Mouse (Mus musculus): ENCODE results near the gene Serpina16. TPM values are rescaled to one million over a fixed set of nuclear protein-coding genes. Genes with fewer than 3 reads are reported as not detected.

Gene Serpina16
- total and polyA plus RNA-seq, 2 experiments from 2014 or later: not detected

DNA sequence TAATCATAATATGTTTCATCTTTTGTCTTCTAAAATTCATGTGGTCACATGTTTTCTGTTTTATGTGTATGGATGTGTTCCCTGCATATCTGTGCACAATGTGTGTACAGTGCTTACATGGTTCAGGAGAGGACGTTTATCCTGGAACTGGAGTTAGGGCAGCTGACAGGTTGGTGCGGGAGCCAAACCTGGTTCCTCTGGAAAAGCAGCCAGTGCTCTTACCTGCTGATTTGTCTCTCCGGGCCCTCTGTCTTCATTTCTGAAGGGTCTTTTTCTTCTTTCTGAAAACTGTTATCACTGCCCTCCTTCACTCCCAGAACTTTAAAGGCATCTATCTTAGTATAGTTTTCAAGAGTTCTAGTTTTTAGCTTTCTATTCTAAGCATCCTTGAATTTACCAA lies 32.1 kb downstream of the Serpina16 start:
- no peak overlapping the region for H3K9ac ChIP-seq (replicated peaks; ENCODE audit: low read length, poor library complexity, severe bottlenecking)
- no peak for TF ChIP-seq CTCF (IDR thresholded peaks at IDR 0.05)
- ATAC-seq (ENCODE audit: low FRiP score) (no peak), DNase-seq (ENCODE audit: low spot score) (no peak)
- H3K27me3 ChIP-seq (ENCODE audit: insufficient read depth, low read length): no peaks in the 10 kb centered on the region
- no peaks in the 10 kb centered on the region for H3K4me1 ChIP-seq (ENCODE audit: insufficient read depth, low read length)
- no peak overlapping the region for H3K27ac ChIP-seq (ENCODE audit: low read depth, low read length)
- H3K9me3 ChIP-seq (ENCODE audit: low read length): no peaks in the 10 kb centered on the region
- H3K36me3 ChIP-seq (ENCODE audit: insufficient read depth, low read length): no peaks in the 10 kb centered on the region
- no peak overlapping the region for H3K4me3 ChIP-seq (ENCODE audit: low read depth, low read length)
- no peak overlapping the region for H3K4me2 ChIP-seq (ENCODE audit: low read depth, low read length, poor library complexity, severe bottlenecking)
- WGBS: 83% methylated on average over 3 of the region's 3 CpGs

GRCm38 (mm10) chr12:103643336-103643735 lies 32.6 kb downstream of the Serpina16 start:
- ATAC-seq (ENCODE audit: low FRiP score): peak; percentile 72; the same call in 1 of the 2 replicates

DNA sequence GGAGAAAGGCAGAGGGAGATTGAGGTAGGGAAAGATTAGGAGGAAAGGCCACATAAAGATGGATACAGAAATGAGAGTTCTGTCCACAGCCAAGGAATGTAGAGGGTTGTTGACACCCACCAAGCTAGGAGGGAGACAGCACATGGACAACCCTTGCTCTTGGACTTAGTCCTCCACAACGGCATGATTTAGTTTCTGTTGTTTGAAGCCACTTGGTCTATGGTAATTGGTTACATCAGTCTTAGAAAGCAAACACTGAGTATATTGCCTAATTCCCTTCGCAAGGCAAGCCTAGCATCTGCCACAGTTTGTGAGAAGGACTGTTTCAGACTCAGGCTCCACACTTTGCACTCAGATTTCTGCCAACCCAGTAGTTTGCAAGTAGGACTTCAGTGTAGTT lies 40.1 kb downstream of the Serpina16 start:
- Histone ChIP-seq H3K4me2 (ENCODE audit: low read depth, low read length, poor library complexity, severe bottlenecking) (no peak overlapping the region), H3K4me1 (ENCODE audit: insufficient read depth, low read length) (no peaks in the 10 kb centered on the region), H3K36me3 (ENCODE audit: insufficient read depth, low read length) (no peaks in the 10 kb centered on the region), H3K27me3 (ENCODE audit: insufficient read depth, low read length) (no peaks in the 10 kb centered on the region), H3K27ac (ENCODE audit: low read depth, low read length) (no peak overlapping the region), H3K9me3 (ENCODE audit: low read length) (no peaks in the 10 kb centered on the region), H3K4me3 (ENCODE audit: low read depth, low read length) (no peak overlapping the region), H3K9ac (replicated peaks; ENCODE audit: low read length, poor library complexity, severe bottlenecking) (no peak overlapping the region)
- no peak for ATAC-seq (ENCODE audit: low FRiP score)
- DNase-seq (ENCODE audit: low spot score): no peak
- TF ChIP-seq CTCF (IDR thresholded peaks at IDR 0.05): no peak
- WGBS: 85% methylated on average over 2 of the region's 2 CpGs

More at GRCm38 (mm10) chr12:103643336-103643735, 32.6 kb downstream of the Serpina16 start:
- Histone ChIP-seq H3K27ac (ENCODE audit: low read depth, low read length) (no peak overlapping the region), H3K4me2 (ENCODE audit: low read depth, low read length, poor library complexity, severe bottlenecking) (no peak overlapping the region), H3K9me3 (ENCODE audit: low read length) (no peaks in the 10 kb centered on the region), H3K9ac (replicated peaks; ENCODE audit: low read length, poor library complexity, severe bottlenecking) (no peak overlapping the region), H3K4me3 (ENCODE audit: low read depth, low read length) (no peak overlapping the region), H3K27me3 (ENCODE audit: insufficient read depth, low read length) (no peaks in the 10 kb centered on the region), H3K4me1 (ENCODE audit: insufficient read depth, low read length) (no peaks in the 10 kb centered on the region), H3K36me3 (ENCODE audit: insufficient read depth, low read length) (no peaks in the 10 kb centered on the region)
- 0% methylated on average over 2 of the region's 2 CpGs for WGBS
- DNase-seq (ENCODE audit: low spot score): peak; percentile 78
- peak; percentile 98 for TF ChIP-seq CTCF (IDR thresholded peaks at IDR 0.05)

GRCm38 (mm10) chr12:103634430-103634829 lies 41.5 kb downstream of the Serpina16 start:
- H3K27ac ChIP-seq (ENCODE audit: low read depth, low read length): no peak overlapping the region
- DNase-seq (ENCODE audit: low spot score): no peak
- no peaks in the 10 kb centered on the region for H3K9me3 ChIP-seq (ENCODE audit: low read length)
- H3K4me1 ChIP-seq (ENCODE audit: insufficient read depth, low read length): no peaks in the 10 kb centered on the region
- 67% methylated on average over 2 of the region's 2 CpGs for WGBS
- H3K36me3 ChIP-seq (ENCODE audit: insufficient read depth, low read length): no peaks in the 10 kb centered on the region
- no peak overlapping the region for H3K9ac ChIP-seq (replicated peaks; ENCODE audit: low read length, poor library complexity, severe bottlenecking)
- no peak for TF ChIP-seq CTCF (IDR thresholded peaks at IDR 0.05)
- no peaks in the 10 kb centered on the region for H3K27me3 ChIP-seq (ENCODE audit: insufficient read depth, low read length)
- no peak for ATAC-seq (ENCODE audit: low FRiP score)
- no peak overlapping the region for H3K4me3 ChIP-seq (ENCODE audit: low read depth, low read length)
- no peak overlapping the region for H3K4me2 ChIP-seq (ENCODE audit: low read depth, low read length, poor library complexity, severe bottlenecking)

DNA sequence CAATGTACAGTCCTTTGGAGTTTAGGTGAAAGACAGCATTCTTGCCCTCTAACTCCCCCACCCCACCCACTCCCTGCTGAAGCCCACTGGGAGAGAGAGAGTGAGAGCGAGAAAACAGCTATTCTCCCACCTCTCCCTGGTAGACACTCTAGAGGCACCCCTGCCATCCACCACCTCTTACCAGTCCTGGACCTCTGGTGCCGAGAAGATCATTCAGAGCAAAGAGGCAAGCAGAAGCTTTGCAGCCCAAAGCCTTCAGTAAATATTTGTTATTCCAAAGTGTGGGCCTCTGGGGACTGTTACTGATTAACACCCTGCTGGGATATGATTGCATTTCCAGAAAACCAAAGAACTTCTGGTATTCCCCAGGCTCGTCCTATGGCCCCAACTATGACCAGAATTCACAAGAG lies 44.7 kb downstream of the Serpina16 start, which contains the start of gene Serpina10:
TSS of gene Serpina10 (minus strand) at position 242 of the 410 bp plus-strand sequence.
- Histone ChIP-seq H3K36me3 (ENCODE audit: insufficient read depth, low read length) (no peaks in the 10 kb centered on the region), H3K4me2 (ENCODE audit: low read depth, low read length, poor library complexity, severe bottlenecking) (no peak within 1 kb of the TSS), H3K9me3 (ENCODE audit: low read length) (no peaks in the 10 kb centered on the region), H3K4me1 (ENCODE audit: insufficient read depth, low read length) (no peaks in the 10 kb centered on the region), H3K27ac (ENCODE audit: low read depth, low read length) (no peak within 1 kb of the TSS), H3K9ac (replicated peaks; ENCODE audit: low read length, poor library complexity, severe bottlenecking) (no peak within 1 kb of the TSS), H3K4me3 (ENCODE audit: low read depth, low read length) (no peak within 1 kb of the TSS), H3K27me3 (ENCODE audit: insufficient read depth, low read length) (no peaks in the 10 kb centered on the region)
- DNase-seq (ENCODE audit: low spot score): no peak
- WGBS: 75% methylated on average over 3 of the region's 3 CpGs
- no peak for TF ChIP-seq CTCF (IDR thresholded peaks at IDR 0.05)
- no peak for ATAC-seq (ENCODE audit: low FRiP score)

Other genes with a start within 250 kb of the Serpina16 start
- gene Ifi27, start 241.9 kb downstream of the Serpina16 start, total RNA-seq (2014; rRNA removed): 16.2 and 24.4 TPM in 2 replicates
- 23.3 and 26.2 TPM in 2 replicates for gene Ifi27, start 241.9 kb downstream of the Serpina16 start, polyA plus RNA-seq (2015; fragmentation: Nextera tagmentation; extraction: Ambion mirVana)
- 1.7 TPM in 2 replicates for gene Ifi27l2a, start 232.5 kb downstream of the Serpina16 start, total RNA-seq (2014; rRNA removed)
- 10.3 and 12.7 TPM in 2 replicates for gene Ifi27l2a, start 232.5 kb downstream of the Serpina16 start, polyA plus RNA-seq (2015; fragmentation: Nextera tagmentation; extraction: Ambion mirVana)
- gene Ifi27l2b, start 218.9 kb downstream of the Serpina16 start, total RNA-seq (2014; rRNA removed): not detected in 2 replicates
- gene Ifi27l2b, start 218.9 kb downstream of the Serpina16 start, polyA plus RNA-seq (2015; fragmentation: Nextera tagmentation; extraction: Ambion mirVana): not detected in 2 replicates
- 8.4 and 12.6 TPM in 2 replicates for gene Ppp4r4, start 143.9 kb downstream of the Serpina16 start, total RNA-seq (2014; rRNA removed)
- 3.2 and 3.3 TPM in 2 replicates for gene Ppp4r4, start 143.9 kb downstream of the Serpina16 start, polyA plus RNA-seq (2015; fragmentation: Nextera tagmentation; extraction: Ambion mirVana)
- not detected in 2 replicates for gene Serpina10, start 44.7 kb downstream of the Serpina16 start, total RNA-seq (2014; rRNA removed)
- gene Serpina10, start 44.7 kb downstream of the Serpina16 start, polyA plus RNA-seq (2015; fragmentation: Nextera tagmentation; extraction: Ambion mirVana): 0.04 TPM in 1 of 2 replicates, not detected in the other
- not detected in 2 replicates for gene Serpina6, start 18.9 kb downstream of the Serpina16 start, total RNA-seq (2014; rRNA removed)
- gene Serpina6, start 18.9 kb downstream of the Serpina16 start, polyA plus RNA-seq (2015; fragmentation: Nextera tagmentation; extraction: Ambion mirVana): not detected in 2 replicates
- gene Serpina1f, start 19.4 kb upstream of the Serpina16 start, total RNA-seq (2014; rRNA removed): not detected in 2 replicates
- not detected in 2 replicates for gene Serpina1f, start 19.4 kb upstream of the Serpina16 start, polyA plus RNA-seq (2015; fragmentation: Nextera tagmentation; extraction: Ambion mirVana)
- not detected in 2 replicates for gene Serpina1d, start 97.5 kb upstream of the Serpina16 start, total RNA-seq (2014; rRNA removed)
- not detected in 2 replicates for gene Serpina1d, start 97.5 kb upstream of the Serpina16 start, polyA plus RNA-seq (2015; fragmentation: Nextera tagmentation; extraction: Ambion mirVana)
- gene Serpina1b, start 154.2 kb upstream of the Serpina16 start, total RNA-seq (2014; rRNA removed): not detected in 2 replicates
- not detected in 2 replicates for gene Serpina1b, start 154.2 kb upstream of the Serpina16 start, polyA plus RNA-seq (2015; fragmentation: Nextera tagmentation; extraction: Ambion mirVana)
- not detected in 2 replicates for gene Serpina1a, start 187.4 kb upstream of the Serpina16 start, total RNA-seq (2014; rRNA removed)
- gene Serpina1a, start 187.4 kb upstream of the Serpina16 start, polyA plus RNA-seq (2015; fragmentation: Nextera tagmentation; extraction: Ambion mirVana): not detected in 2 replicates
- not detected in 2 replicates for gene Serpina1c, start 228.7 kb upstream of the Serpina16 start, total RNA-seq (2014; rRNA removed)
- not detected in 2 replicates for gene Serpina1c, start 228.7 kb upstream of the Serpina16 start, polyA plus RNA-seq (2015; fragmentation: Nextera tagmentation; extraction: Ambion mirVana)

Measured in midbrain, postnatal 0 days (tissue).